Mouse (Mus musculus): ENCODE measurements around the gene Pla2g4a. TPM values are rescaled to one million over a fixed set of nuclear protein-coding genes. Genes with fewer than 3 reads are reported as not detected.
A peak's percentile ranks its signal among the peaks of the same experiment; 100 is the strongest.

Pla2g4a gene
- polyA plus RNA-seq (2012; rRNA removed) = 2.6 and 3.9 TPM in 2 replicates
- 7.8 and 8.2 TPM in 2 replicates for polyA plus RNA-seq (2014; fragmentation: Nextera tagmentation; extraction: Ambion mirVana)

- Histone ChIP-seq H3K27ac (peak within 1 kb of the TSS; percentile 81), H3K36me3 (replicated peaks; ENCODE audit: control insufficient read depth, insufficient read depth, low read depth) (no peaks in the 10 kb centered on the region), H3K9me3 (ENCODE audit: control insufficient read depth, low read length) (no peaks in the 10 kb centered on the region), H3K9ac (replicated peaks) (peak within 1 kb of the TSS; percentile 73), H3K4me1 (replicated peaks; ENCODE audit: control insufficient read depth in 2 of 2, insufficient read depth in 2 of 2, low read length in 1 of 2) (peaks cover 3 to 10% of the 10 kb centered on the region in 2 experiments; a peak in 3 of 4 replicates), H3K27me3 (ENCODE audit: control insufficient read depth, insufficient read depth, low read length) (no peaks in the 10 kb centered on the region), H3K4me3 (ENCODE audit: insufficient read depth in 1 of 2, low read depth in 2 of 2, low read length in 2 of 2) (peak within 1 kb of the TSS; percentile 76 to 81), H3K4me2 (ENCODE audit: low read depth) (peak within 1 kb of the TSS; percentile 73)
- ATAC-seq (ENCODE audit: insufficient read depth) (peak; percentile 92), DNase-seq (ENCODE audit: low read depth in 3 of 3, low spot score in 3 of 3) (peak; percentile 37 to 47 (median 44))
- TF ChIP-seq EP300 (IDR thresholded peaks at IDR 0.05; ENCODE audit: low read depth) = no peak
- TF ChIP-seq CTCF (IDR thresholded peaks at IDR 0.05; ENCODE audit: low read depth) = no peak
- WGBS (ENCODE audit: insufficient replicate concordance) = 3% methylated on average over 15 of the region's 15 CpGs
Observed at GRCm38 (mm10) chr1:149960734-149961424, at the start of gene Pla2g4a. Pla2g4a (minus strand) TSS chr1:149961290.

GRCm38 (mm10) chr1:150010629-150010979, 49.5 kb upstream of the Pla2g4a start:
- ATAC-seq (ENCODE audit: insufficient read depth) = no peak
- no peak overlapping the region for H3K27ac ChIP-seq
- H3K9ac ChIP-seq (replicated peaks) = no peak overlapping the region
- H3K4me2 ChIP-seq (ENCODE audit: low read depth) = no peak overlapping the region
- no peaks in the 10 kb centered on the region for H3K9me3 ChIP-seq (ENCODE audit: control insufficient read depth, low read length)
- no peak for DNase-seq (ENCODE audit: low read depth in 3 of 3, low spot score in 3 of 3)
- H3K4me3 ChIP-seq (ENCODE audit: insufficient read depth in 1 of 2, low read depth in 2 of 2, low read length in 2 of 2) = no peak overlapping the region
- TF ChIP-seq CTCF (IDR thresholded peaks at IDR 0.05; ENCODE audit: low read depth) = no peak
- TF ChIP-seq EP300 (IDR thresholded peaks at IDR 0.05; ENCODE audit: low read depth) = no peak
- H3K36me3 ChIP-seq (replicated peaks; ENCODE audit: control insufficient read depth, insufficient read depth, low read depth) = no peaks in the 10 kb centered on the region
- H3K4me1 ChIP-seq (replicated peaks; ENCODE audit: control insufficient read depth in 2 of 2, insufficient read depth in 2 of 2, low read length in 1 of 2) = no peaks in the 10 kb centered on the region; a peak in 1 of 4 replicates
- WGBS (ENCODE audit: insufficient replicate concordance) = 33% methylated on average over 4 of the region's 4 CpGs
- H3K27me3 ChIP-seq (ENCODE audit: control insufficient read depth, insufficient read depth, low read length) = no peaks in the 10 kb centered on the region

GRCm38 (mm10) chr1:150009968-150010628, 49.0 kb upstream of the Pla2g4a start:
- H3K4me2 ChIP-seq (ENCODE audit: low read depth) = no peak overlapping the region
- H3K27ac ChIP-seq = no peak overlapping the region
- 69% methylated on average over 18 of the region's 18 CpGs for WGBS (ENCODE audit: insufficient replicate concordance)
- TF ChIP-seq EP300 (IDR thresholded peaks at IDR 0.05; ENCODE audit: low read depth) = no peak
- TF ChIP-seq CTCF (IDR thresholded peaks at IDR 0.05; ENCODE audit: low read depth) = no peak
- no peak for DNase-seq (ENCODE audit: low read depth in 3 of 3, low spot score in 3 of 3)
- no peaks in the 10 kb centered on the region; a peak in 1 of 4 replicates for H3K4me1 ChIP-seq (replicated peaks; ENCODE audit: control insufficient read depth in 2 of 2, insufficient read depth in 2 of 2, low read length in 1 of 2)
- no peak overlapping the region for H3K4me3 ChIP-seq (ENCODE audit: insufficient read depth in 1 of 2, low read depth in 2 of 2, low read length in 2 of 2)
- H3K36me3 ChIP-seq (replicated peaks; ENCODE audit: control insufficient read depth, insufficient read depth, low read depth) = no peaks in the 10 kb centered on the region
- no peaks in the 10 kb centered on the region for H3K9me3 ChIP-seq (ENCODE audit: control insufficient read depth, low read length)
- ATAC-seq (ENCODE audit: insufficient read depth) = no peak
- H3K27me3 ChIP-seq (ENCODE audit: control insufficient read depth, insufficient read depth, low read length) = no peaks in the 10 kb centered on the region
- H3K9ac ChIP-seq (replicated peaks) = no peak overlapping the region

- H3K36me3 ChIP-seq (replicated peaks; ENCODE audit: control insufficient read depth, insufficient read depth, low read depth) = no peaks in the 10 kb centered on the region
- 82% methylated on average over 9 of the region's 9 CpGs for WGBS (ENCODE audit: insufficient replicate concordance)
- H3K9ac ChIP-seq (replicated peaks) = no peak overlapping the region
- H3K27ac ChIP-seq = no peak overlapping the region
- 0 out of 2 replicates have a peak, but pooled peaks have one; percentile 11 for ATAC-seq (ENCODE audit: insufficient read depth)
- H3K4me2 ChIP-seq (ENCODE audit: low read depth) = no peak overlapping the region
- no peak overlapping the region for H3K4me3 ChIP-seq (ENCODE audit: insufficient read depth in 1 of 2, low read depth in 2 of 2, low read length in 2 of 2)
- no peaks in the 10 kb centered on the region for H3K9me3 ChIP-seq (ENCODE audit: control insufficient read depth, low read length)
- H3K27me3 ChIP-seq (ENCODE audit: control insufficient read depth, insufficient read depth, low read length) = no peaks in the 10 kb centered on the region
- no peaks in the 10 kb centered on the region for H3K4me1 ChIP-seq (replicated peaks; ENCODE audit: control insufficient read depth in 2 of 2, insufficient read depth in 2 of 2, low read length in 1 of 2)
- TF ChIP-seq CTCF (IDR thresholded peaks at IDR 0.05; ENCODE audit: low read depth) = no peak
- no peak for TF ChIP-seq EP300 (IDR thresholded peaks at IDR 0.05; ENCODE audit: low read depth)
- no peak for DNase-seq (ENCODE audit: low read depth in 3 of 3, low spot score in 3 of 3)
Observed at GRCm38 (mm10) chr1:150009134-150009533, 48.0 kb upstream of the Pla2g4a start.

GRCm38 (mm10) chr1:149975626-149976025, 14.5 kb upstream of the Pla2g4a start:
- 69% methylated on average over 1 of the region's 1 CpGs for WGBS (ENCODE audit: insufficient replicate concordance)
- TF ChIP-seq EP300 (IDR thresholded peaks at IDR 0.05; ENCODE audit: low read depth) (no peak), CTCF (IDR thresholded peaks at IDR 0.05; ENCODE audit: low read depth) (no peak)
- no peak for ATAC-seq (ENCODE audit: insufficient read depth)

More at GRCm38 (mm10) chr1:149975626-149976025, 14.5 kb upstream of the Pla2g4a start:
- Histone ChIP-seq H3K27ac (no peak overlapping the region), H3K9me3 (ENCODE audit: control insufficient read depth, low read length) (no peaks in the 10 kb centered on the region), H3K27me3 (ENCODE audit: control insufficient read depth, insufficient read depth, low read length) (no peaks in the 10 kb centered on the region), H3K36me3 (replicated peaks; ENCODE audit: control insufficient read depth, insufficient read depth, low read depth) (no peaks in the 10 kb centered on the region), H3K4me3 (ENCODE audit: insufficient read depth in 1 of 2, low read depth in 2 of 2, low read length in 2 of 2) (no peak overlapping the region), H3K9ac (replicated peaks) (no peak overlapping the region), H3K4me1 (replicated peaks; ENCODE audit: control insufficient read depth in 2 of 2, insufficient read depth in 2 of 2, low read length in 1 of 2) (no peaks in the 10 kb centered on the region), H3K4me2 (ENCODE audit: low read depth) (no peak overlapping the region)
- no peak for DNase-seq (ENCODE audit: low read depth in 3 of 3, low spot score in 3 of 3)
